Mouse (Mus musculus) lung, adult 18-20 months (tissue): Measurements from ENCODE around the gene Pom121.
"Not testable (repeated sequence)": the region's sequence is repeated elsewhere in the genome, so short reads cannot be mapped to it uniquely, and the experiment has no call there.

Source experiments
- DNase-seq, 2 experiments: peaks; one replicate each; pipeline ENCODE4 v3.0.0; 2022; ENCODE audit warnings: mixed read lengths in 2 of 2

Pom121 gene

DNA sequence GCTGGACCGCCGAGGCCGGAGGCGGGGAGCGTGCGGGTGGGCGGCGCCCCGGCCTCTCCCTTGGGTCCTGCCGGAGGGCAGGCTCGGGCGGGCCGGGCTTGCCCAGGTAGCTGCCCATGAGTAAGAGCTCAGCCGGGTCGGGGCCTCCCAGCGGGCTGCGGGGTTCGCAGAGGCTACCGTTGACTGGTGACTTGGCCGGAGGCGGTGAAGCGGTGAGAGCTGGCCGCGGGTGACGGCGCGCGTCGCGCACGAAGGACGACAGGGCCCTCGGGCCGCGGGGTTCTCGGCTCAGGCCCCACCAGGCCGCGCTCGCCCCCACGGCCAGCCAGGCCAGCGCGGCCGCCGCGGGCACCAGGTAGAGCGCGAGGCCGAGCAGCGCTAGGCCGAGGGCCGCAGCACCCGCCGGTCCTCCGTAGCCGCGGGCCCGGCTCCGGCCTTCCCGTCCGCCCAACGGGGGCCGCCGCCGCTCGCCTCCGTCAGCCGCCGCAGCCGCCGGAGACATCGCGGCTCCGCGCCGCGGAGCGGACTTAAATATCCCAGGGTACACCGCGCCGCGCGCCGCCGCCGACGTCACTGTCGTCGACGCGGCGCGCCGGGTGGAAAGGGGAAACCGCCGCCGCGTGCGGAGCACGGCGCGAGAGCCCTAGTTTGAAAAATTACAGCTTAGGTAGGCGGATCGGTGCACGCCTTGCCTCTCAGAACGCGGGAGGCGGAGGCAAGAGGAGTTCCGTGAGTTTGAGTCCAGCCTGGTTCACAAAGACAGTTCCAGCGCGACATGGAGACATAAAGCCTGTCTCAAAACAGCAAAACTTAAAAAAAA, at the start of gene Pom121:
Gene Pom121, minus strand, starts transcription at position 543 of the 820 bp plus-strand sequence.
- DNase-seq = peak; percentile 77 to 84

DNA sequence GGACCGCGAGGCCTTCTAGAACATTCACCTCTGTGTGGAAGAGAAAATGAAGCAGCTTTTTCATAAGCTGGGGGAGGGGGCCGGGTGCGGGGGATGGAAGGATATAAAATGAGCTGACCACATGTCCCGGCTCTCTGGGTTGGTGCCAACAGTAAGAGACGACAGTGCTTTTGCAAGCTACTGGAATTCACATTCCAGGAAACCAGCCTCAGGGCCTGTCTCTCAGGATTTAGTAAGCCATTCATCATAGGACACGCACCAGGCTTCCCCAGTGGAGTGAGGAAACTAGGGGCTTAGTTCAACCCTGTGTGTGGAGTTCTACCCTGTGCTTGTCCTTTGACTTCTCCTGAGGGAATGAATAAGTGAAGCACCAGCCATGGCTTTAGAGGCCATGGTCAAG, 48.1 kb upstream of the Pom121 start:
- DNase-seq = no peak

DNA sequence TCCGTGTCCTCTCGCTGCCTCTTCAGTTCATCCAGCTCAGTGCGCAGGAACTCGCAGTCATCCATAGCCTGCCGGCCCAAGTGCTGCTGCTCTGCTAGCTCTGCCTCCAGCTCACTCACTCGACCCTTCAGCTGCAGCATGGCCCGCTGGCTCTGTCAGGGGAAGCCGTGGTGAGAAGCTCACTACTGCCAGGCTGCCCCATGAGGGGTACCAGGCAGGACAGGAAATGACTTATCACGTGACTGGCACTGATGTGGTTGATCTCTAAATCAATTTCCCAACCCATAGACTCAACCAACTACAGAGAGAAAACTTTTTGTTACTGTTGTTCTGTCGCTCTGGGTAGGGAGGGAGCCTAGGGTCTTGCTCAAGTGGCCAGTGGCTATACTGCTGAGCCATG, 40.7 kb upstream of the Pom121 start:
- no peak for DNase-seq

DNA sequence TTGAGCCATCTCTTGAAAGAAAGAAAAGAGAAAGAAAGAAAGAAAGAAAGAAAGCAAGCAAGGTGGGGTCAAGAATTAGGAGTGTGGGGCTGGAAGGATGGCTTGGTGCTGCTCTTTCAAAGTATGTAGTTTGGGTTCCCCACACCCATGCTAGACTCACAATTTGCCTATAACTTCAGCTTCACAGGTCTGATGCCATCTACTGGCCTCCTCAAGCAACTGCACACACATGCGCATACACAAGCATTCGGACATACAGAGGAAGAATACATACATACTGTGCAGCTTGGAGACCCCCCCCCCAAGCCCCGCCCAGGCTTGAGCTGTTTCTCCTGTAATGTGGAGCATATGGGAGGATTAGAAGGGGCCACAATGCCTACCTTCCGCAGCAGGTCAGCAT, 39.5 kb upstream of the Pom121 start:
- DNase-seq = no peak

DNA sequence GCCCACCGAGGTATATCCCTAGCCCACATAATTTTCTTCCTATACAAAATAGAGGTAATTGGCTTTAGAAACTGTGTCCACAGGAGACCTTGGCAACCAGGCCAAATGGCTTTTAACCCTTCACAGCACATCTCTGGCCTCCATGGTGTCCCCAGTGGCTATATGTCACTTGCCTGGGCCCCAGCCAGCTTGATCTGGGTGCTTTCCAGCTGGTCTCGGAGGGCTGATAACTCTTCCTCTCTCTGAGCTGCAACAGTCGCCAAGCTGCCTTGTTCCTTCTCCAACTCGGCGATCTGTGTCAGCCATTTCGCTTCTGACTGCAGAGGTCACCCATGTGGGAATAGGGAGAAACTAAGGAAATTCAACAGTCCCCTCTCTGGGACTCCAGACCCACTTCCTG, 36.8 kb upstream of the Pom121 start:
- DNase-seq = no peak

DNA sequence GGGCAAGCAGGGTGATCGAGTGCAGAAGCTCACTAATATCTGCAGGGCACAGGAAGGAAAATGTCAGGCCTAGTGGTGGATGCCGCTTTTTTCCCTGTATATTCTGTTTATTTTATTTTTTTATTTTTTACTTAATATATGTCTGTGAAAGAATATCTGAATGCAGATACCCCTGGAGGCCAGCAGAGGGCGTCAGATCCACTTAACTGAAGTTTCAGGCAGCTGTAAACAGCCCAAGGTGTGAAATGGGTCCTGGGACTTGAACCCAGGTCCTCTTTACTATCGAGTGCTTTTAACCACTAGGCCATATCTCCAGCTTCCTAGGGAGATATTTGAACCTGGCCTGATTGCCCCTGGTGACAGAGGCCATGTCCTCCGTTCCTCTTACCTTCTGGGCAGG, 34.4 kb upstream of the Pom121 start:
- DNase-seq = no peak

DNA sequence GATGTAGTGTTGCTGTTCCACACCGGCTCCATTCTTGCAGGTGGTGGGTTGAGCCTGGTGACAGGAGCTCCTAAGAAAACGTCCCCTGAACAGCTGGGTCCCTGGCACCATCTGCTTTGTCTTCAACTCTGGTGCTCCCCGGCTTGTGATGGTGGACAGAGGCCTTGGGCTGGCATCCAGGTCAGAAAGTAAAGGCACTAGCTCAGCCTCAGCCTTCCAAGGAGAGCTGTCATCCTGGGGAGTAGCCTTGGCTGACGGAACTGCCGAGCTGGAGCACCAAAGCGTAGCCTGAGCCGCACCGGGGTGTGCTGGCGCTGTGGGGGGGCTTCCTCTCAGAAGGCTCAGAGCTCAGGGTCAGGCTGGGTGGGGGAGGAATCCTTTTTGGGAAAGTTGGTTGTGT, 15.9 kb upstream of the Pom121 start:
- DNase-seq = no peak

DNA sequence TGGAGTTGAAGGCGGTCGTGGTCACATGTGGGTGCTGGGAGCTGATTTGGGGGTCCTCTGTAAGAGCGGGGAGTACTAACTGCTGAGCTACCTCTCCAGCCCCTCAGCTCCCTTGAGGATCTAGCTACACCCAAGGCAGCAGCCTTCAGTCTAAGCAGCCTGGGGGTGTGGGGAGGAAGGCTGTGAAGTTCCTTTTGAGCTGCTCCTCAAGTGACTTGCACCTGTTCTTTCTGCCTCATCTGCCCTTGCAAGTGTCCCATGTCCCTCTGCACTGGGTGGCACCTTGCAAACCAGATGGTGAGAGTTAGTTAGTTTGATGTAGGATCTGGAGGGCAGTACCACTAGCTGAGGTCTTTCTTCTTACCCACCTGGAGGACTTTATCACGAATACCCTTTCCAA, 13.8 kb upstream of the Pom121 start:
- DNase-seq = no peak

DNA sequence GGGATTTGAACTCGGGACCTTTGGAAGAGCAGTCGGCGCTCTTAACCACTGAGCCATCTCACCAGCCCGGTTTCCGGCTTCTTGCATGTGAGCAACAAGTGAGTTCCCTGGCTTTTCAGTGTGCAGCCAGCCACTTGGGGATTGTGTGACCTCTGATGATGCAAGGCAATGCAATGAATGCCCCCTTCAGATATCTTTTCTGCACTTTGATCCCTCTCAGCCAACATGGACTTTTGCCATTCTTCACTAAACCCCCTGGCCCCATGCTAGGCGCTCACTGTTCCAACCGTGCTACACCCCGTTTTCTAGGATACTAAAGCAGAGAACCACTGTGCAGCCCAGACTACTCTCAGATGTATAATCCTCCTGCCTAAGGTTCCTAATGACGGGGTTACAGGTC, 11.1 kb upstream of the Pom121 start:
- no peak for DNase-seq

DNA sequence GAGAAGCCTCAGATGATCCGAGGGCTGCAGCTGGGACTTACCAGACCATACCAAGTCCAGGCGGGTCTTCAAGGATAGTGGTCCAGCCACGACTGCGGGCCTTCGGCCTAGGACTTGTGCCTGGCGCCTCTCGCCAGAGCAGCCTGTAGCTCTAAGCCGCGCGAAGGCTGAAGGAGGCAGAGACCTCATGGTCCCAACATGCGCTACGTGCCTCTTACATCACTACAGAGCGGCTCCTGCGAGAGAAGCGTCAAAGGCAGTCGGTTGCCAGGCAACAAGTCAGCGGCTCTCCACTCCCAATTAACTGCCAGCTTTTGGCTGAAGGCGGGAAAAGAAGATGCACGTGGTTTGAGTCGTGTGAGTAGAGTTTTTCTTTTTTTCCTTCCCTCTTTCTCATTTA, 10.3 kb upstream of the Pom121 start:
- DNase-seq = no peak

DNA sequence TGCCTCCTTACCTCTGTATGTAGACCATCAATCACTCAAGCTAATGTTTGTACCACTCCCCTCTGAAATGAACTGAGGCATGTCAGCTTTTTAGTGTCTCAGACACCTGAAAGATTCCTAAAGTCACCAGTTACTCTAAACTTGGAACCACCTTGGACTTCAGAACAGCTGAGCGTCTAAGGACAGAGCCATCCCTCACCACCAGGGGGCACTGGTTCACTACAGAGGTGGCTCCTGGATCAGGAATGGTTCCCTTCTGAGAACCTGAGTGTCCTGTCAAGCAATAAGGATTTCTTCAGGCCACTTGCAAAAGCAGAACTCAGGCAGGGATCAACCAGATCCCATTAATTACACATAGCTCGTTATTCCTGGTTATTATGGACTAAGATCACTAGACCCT, 5.9 kb upstream of the Pom121 start:
- DNase-seq = peak; percentile 58 to 68

DNA sequence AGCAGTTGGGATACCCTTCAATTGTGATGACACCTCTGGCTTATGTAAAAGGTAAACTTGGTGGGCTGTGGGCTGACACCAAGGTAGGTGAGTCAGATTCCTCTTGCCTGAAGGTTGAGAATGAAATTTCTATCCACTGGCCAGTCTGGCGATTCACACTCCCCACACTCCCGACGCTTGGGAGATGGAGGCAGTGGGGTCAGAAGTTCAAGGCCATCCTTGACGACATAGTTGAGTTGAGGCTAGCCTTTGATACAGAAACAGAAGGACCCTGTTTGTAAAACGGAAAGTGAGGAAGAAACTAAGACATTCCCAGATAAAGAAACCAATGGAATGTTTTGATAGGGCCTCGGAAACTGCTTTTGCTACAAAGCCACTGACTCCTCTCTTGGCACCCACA, 5.0 kb upstream of the Pom121 start:
- DNase-seq = no peak

DNA sequence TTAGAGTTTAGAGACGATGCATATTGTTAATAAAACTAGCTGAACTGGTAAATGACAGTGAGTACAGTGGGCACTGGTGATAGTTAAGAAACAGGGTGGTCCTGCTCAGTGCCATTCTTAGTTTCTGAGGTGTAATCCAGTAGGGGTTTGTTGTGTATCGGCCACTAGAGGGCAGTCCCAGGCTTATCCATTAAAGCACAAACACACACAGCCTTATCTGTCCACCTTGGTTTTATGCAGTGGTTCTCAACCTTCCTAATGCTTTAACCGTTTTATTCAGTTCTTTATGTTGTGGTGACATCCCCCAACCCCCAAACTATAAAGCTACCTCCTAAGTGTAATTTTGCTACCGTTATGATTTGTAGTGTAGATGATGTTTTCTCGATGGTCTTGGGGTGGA, 1.5 kb upstream of the Pom121 start:
- DNase-seq = peak in 1 of 2 experiments; percentile 21

DNA sequence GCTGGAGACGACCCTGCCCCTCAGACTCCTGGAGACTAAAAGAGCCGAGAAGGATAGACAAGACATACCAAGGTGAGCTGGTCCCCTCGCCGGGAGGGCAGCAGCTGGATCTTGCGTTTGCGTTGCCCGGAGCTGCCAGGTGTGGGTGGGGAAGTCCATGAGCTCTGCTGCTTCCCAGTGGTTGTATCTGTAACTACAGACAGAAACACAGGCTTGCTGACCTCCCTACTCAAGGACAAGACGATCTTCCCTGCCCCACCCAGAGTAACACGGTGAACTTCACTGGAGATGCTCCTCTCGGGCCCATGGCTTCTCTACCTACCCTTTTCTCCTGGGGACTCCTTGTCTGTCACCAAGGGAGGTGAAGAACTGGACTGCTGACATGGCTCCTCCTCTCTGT, 10.6 kb downstream of the Pom121 start:
- DNase-seq = no peak

DNA sequence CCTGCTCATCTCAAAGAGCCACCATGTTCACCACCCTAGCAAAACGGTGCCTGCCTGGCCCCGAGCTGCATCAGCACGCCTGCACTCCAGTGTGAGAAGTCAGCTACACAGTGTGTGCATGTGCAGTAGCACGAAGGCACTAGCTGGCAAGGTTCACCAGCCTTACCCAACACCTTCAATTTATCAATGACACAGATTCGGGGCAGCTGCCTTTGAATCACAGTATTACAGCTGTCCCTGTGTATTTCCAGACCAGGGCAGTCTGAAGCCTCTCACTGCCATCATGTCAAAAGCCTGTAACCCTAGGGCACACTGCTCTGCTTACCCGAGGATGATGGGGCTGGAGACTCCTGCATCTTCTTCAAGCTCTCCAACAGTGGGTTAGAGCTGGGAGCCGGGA, 11.6 kb downstream of the Pom121 start:
- DNase-seq = no peak

DNA sequence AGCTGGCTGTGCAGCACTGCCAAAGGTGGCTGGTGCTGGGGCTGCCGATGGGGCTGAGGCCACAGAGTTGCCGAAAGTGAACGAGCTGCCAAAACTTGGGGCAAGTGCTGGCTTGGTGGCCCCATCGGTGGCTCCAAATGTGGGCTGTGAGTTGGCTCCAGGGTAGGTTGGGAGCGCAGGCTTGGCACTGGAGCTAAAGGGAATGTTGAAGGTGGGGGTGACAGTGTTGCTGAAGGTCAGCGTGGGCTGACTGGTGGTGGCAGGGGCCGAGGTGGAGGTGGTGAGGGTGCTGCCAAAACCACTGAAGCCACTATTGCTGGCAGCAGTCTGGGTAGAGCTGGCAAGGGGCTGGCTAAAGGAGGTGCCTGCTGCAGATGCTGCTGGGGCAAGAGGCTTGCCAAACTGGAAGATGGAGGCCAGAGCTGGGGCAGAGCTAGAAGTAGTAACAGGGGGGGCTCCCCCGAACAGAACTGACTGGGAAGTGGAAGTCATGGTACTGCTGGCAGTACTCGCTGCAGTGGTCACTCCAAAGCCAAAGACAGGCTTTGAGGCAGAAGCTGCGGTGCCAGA, 12.9 kb downstream of the Pom121 start:
- no peak for DNase-seq

DNA sequence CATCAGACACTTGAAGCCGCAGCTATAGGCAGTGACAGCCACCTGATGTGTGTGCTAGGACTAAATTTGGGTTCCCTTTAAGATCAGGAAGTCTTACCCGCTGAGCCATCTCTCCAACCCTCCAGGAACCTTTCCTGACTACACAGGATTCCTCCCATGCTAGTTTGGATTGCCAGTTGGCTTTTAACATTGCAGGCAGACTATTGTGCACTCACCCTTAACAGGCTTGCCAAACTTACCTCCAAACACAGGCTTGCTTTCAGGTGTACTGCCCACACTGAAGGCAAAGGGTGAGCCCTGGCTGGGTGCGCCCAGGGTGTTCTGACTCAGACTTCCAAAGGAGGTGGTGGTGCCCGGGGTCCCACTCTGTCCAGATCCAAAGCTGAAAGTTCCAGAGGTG, 13.7 kb downstream of the Pom121 start:
- DNase-seq = no peak

DNA sequence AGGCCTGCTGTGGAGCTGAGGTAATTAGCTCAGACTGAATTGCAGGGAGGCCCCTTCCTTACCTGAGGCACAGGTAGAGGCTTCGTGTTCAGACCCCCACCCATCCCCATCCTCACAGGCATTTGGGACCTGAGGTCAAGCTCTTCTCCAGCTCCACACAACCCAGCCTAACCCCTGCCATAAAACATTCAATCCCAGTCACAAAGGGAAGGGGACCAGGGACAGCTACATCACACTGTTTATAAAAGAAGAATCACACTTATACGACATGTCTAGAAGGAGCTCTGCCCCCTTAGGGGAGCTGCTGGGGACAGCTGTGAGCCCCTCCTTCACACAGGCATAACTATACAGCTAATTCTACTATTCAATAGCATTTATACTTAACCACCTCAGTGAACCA, 18.0 kb downstream of the Pom121 start:
- no peak for DNase-seq

DNA sequence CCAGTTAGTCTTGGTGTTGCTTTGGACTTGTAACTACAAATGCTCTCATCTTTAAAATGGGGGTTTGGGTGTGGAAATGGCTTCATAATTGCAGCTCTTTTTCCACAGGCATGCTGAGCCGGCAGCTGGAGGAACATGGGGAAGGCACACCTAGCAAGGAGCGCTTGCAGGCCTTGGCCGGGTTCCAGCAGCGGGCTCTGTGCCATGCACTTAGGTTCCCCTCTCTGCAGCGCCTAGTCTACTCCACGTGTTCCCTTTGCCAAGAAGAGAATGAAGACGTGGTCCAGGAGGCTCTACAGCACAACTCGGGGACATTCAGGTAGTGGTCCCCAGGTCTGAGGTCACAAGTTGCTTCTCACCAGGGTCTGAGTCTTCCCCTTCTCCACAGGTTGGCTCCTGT, 19.2 kb downstream of the Pom121 start:
- peak; percentile 36 to 40 for DNase-seq

DNA sequence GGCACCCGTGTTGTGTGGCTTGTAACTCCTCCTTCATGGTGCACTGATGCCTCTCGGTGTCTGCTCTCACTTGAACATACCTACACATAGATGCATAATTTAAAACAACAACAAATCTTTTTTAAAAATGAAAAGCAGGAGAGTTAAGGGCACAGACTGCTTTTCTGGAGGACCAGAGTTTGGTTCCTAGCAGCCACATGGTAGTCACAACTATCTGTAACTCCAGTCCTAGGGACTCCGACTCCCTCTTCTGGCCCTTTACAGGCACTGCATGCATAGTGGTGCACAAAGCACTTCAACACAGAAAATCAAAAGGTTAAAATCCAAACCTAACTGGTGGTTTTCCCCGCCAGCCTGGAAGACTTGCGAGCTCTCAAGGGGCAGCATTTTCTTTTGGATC, 20.7 kb downstream of the Pom121 start:
- DNase-seq = no peak

DNA sequence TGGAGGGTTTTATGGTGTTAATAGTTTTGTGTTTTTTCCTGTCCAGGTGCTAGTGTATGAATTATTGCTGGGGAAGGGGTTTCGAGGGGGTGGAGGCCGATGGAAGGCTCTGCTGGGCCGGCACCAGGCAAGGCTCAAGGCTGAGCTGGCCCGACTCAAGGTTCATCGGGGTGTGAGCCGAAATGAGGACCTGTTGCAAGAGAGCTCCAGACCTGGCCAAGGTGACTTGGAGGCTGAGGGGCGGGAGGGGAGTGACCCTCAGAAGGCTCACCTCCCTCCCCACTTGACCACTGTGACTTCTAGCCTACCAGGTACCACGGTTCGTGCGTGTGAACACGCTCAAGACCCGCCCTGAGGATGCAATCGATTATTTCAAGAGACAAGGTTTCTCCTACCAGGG, 23.2 kb downstream of the Pom121 start:
- no peak for DNase-seq

DNA sequence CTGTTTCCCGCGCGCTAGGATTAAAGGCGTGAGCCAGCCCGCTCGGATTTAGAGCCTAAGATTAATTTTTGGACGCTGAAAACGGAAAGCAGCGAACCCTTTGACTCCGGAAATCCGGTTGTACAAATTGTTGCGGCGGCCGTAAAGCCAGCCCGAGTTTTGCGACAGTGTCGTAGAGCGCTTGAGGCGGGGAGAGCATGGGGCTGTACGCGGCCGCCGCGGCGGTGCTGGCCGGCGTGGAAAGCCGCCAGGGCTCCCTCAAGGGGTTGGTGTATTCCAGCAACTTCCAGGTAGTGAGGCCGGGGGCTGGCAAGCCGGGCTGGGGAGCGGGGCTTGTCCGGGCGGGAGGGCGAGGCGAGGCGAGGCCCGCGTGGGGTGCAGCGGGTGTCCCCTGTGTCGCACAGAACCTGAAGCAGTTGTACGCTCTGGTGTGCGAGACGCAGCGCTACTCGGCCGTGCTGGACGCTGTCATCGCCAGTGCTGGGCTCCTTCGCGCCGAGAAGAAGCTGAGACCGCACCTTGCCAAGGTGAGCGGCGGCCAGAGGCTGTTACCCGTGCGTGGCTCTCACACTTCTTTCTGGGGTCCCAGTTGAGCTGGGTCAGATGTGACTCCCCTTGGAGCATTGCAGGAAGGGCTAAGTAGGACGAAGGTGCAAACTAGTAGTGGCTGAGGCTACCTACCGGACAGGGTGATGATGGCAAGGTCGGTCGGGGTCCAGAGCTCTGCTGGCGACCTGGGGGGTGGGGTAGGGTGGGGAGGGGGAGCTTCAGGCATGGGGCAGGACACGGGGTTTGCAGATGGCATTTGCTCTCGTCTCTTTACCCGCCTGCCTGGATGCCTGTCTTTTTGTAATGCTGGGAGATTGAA, 24.3 kb downstream of the Pom121 start, which contains the start of gene Nsun5:
Gene Nsun5, plus strand, starts transcription at position 167 of the 868 bp plus-strand sequence.
- peak; percentile 95 for DNase-seq

DNA sequence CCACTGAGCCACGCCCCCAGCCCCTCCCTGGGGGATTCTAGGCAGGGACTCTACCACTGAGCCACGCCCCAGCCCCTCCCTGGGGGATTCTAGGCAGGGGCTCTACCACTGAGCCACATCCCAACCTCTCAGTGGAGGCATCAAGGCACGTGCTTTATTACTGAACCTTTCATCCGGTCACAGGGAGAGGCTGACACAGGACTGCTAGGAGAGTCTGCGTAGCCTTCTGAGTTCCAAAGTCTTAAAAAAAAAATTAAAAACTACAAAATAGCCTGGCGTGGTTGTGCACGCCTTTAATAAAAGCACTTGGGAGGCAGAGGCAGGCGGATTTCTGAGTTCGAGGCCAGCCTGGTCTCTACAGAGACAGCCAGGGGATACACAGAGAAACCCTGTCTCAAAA, 25.1 kb downstream of the Pom121 start:
- DNase-seq = not testable (repeated sequence)

DNA sequence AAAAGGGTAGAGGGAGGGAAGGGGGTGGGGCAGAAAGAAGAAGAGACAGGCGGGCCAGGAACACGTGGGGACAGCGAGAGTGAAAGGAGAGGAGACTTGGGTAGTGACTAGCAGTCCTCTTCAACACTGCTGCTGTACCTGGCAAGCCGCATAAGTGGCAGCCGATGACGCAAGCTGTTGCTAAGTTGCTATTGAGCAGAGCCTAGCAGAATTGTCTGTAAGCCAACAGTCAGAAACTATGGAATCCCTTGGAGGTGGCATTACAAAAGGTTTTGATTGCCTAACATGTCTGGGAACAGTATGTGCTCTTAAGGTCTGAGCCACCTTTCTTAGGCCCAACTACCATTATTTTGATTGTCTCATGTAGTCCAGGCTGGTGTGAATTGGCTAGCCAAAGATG, 26.0 kb downstream of the Pom121 start:
- DNase-seq = peak in 1 of 2 experiments; percentile 39
